Mouse (Mus musculus): ENCODE results near the gene Acp1.

The Acp1 gene

GRCm38 (mm10) chr12:30864347-30864746, 47.0 kb downstream of the Acp1 start:
- no peak for DNase-seq (ENCODE audit: low spot score)

GRCm38 (mm10) chr12:30856172-30856571, 55.2 kb downstream of the Acp1 start:
- DNase-seq (ENCODE audit: low spot score) = no peak

GRCm38 (mm10) chr12:30855442-30856159, 55.8 kb downstream of the Acp1 start:
- DNase-seq (ENCODE audit: low spot score) = no peak

GRCm38 (mm10) chr12:30851871-30852270, 59.5 kb downstream of the Acp1 start:
- no peak for DNase-seq (ENCODE audit: low spot score)

GRCm38 (mm10) chr12:30850902-30851301, 60.5 kb downstream of the Acp1 start:
- DNase-seq (ENCODE audit: low spot score) = no peak

GRCm38 (mm10) chr12:30848521-30848920, 62.9 kb downstream of the Acp1 start:
- DNase-seq (ENCODE audit: low spot score) = no peak
